Mouse (Mus musculus): ENCODE measurements at regions not wholly inside any gene's neighbourhood (a gene's known extent, or its start where the extent isn't known, plus 50 kb on each side); places are given as distances from the start of the nearest gene placed in this dataset.

DNA sequence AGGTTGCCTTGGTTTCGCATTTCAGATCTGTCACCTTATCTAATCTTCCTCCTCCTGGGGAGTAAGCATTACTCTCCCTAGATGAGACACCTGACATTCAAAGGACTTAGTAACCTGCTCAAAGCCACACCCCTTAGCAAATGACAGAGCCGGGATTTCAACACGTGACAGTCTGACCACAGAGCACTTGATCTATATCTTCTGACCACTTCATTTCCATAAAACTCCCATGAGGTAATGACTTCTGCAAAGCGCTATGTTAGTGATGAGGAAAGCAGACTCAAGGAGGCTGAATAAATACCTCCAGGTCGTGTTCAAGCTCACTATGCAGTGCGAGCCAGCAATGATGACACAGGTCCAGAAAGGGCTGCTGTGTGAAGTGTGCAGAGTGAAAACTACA is 52.1 kb upstream of the Pgm2 start:
- no peaks in the 10 kb centered on the region for H3K9me3 ChIP-seq (ENCODE audit: low read length)
- no peaks in the 10 kb centered on the region for H3K36me3 ChIP-seq (ENCODE audit: insufficient read depth)
- DNase-seq: no peak
- ATAC-seq: no peak
- no peaks in the 10 kb centered on the region for H3K27me3 ChIP-seq (ENCODE audit: insufficient read depth, low read length)
- no peak overlapping the region for H3K4me3 ChIP-seq (ENCODE audit: low read depth, low read length)
- no peak for TF ChIP-seq CTCF (IDR thresholded peaks at IDR 0.05; ENCODE audit: low read depth)
- no peak overlapping the region for H3K27ac ChIP-seq (ENCODE audit: low read depth, low read length)
- peaks cover 4% of the 10 kb centered on the region; the same call in 1 of the 2 replicates for H3K4me1 ChIP-seq (ENCODE audit: insufficient read depth)
- no peak overlapping the region for H3K4me2 ChIP-seq (ENCODE audit: low read depth)
- WGBS: 93% methylated on average over 6 of the region's 6 CpGs
- no peak overlapping the region for H3K9ac ChIP-seq

All from forebrain, postnatal 0 days (tissue).